Mouse (Mus musculus): ENCODE measurements at regions not wholly inside any gene's neighbourhood (a gene's known extent, or its start where the extent isn't known, plus 50 kb on each side); places are given as distances from the start of the nearest gene placed in this dataset.
A peak's percentile ranks its signal among the peaks of the same experiment; 100 is the strongest.
"Not testable (repeated sequence)": the region's sequence is repeated elsewhere in the genome, so short reads cannot be mapped to it uniquely, and the experiment has no call there.

- H3K36me3 ChIP-seq (ENCODE audit: control insufficient read depth, insufficient read depth, low read length, poor library complexity, severe bottlenecking) = no peaks in the 10 kb centered on the region
- no peaks in the 10 kb centered on the region for H3K27me3 ChIP-seq (ENCODE audit: control insufficient read depth, insufficient read depth, low read length, poor library complexity, severe bottlenecking)
- DNase-seq (ENCODE audit: low read depth, low spot score) = no peak
Measured at GRCm38 (mm10) chr17:4867083-4867482, 127.0 kb upstream of the Arid1b start.

GRCm38 (mm10) chr17:4867754-4868445 is 126.2 kb upstream of the Arid1b start:
- H3K36me3 ChIP-seq (ENCODE audit: control insufficient read depth, insufficient read depth, low read length, poor library complexity, severe bottlenecking) = no peaks in the 10 kb centered on the region
- no peak for DNase-seq (ENCODE audit: low read depth, low spot score)

GRCm38 (mm10) chr17:4868446-4868825 is 125.7 kb upstream of the Arid1b start:
- H3K36me3 ChIP-seq (ENCODE audit: control insufficient read depth, insufficient read depth, low read length, poor library complexity, severe bottlenecking) = no peaks in the 10 kb centered on the region
- no peaks in the 10 kb centered on the region for H3K27me3 ChIP-seq (ENCODE audit: control insufficient read depth, insufficient read depth, low read length, poor library complexity, severe bottlenecking)
- DNase-seq (ENCODE audit: low read depth, low spot score) = no peak

More at GRCm38 (mm10) chr17:4867754-4868445, 126.2 kb upstream of the Arid1b start:
- no peaks in the 10 kb centered on the region for H3K27me3 ChIP-seq (ENCODE audit: control insufficient read depth, insufficient read depth, low read length, poor library complexity, severe bottlenecking)

GRCm38 (mm10) chr17:4868861-4869260 is 125.3 kb upstream of the Arid1b start:
- DNase-seq (ENCODE audit: low read depth, low spot score) = no peak
- Histone ChIP-seq H3K36me3 (ENCODE audit: control insufficient read depth, insufficient read depth, low read length, poor library complexity, severe bottlenecking) (no peaks in the 10 kb centered on the region), H3K27me3 (ENCODE audit: control insufficient read depth, insufficient read depth, low read length, poor library complexity, severe bottlenecking) (no peaks in the 10 kb centered on the region)

- DNase-seq (ENCODE audit: low read depth, low spot score) = no peak
- H3K27me3 ChIP-seq (ENCODE audit: control insufficient read depth, insufficient read depth, low read length, poor library complexity, severe bottlenecking) = no peaks in the 10 kb centered on the region
- no peaks in the 10 kb centered on the region for H3K36me3 ChIP-seq (ENCODE audit: control insufficient read depth, insufficient read depth, low read length, poor library complexity, severe bottlenecking)
Measured at GRCm38 (mm10) chr17:4871267-4871666, 122.9 kb upstream of the Arid1b start.

- Histone ChIP-seq H3K27me3 (ENCODE audit: control insufficient read depth, insufficient read depth, low read length, poor library complexity, severe bottlenecking) (no peaks in the 10 kb centered on the region), H3K36me3 (ENCODE audit: control insufficient read depth, insufficient read depth, low read length, poor library complexity, severe bottlenecking) (no peaks in the 10 kb centered on the region)
- no peak for DNase-seq (ENCODE audit: low read depth, low spot score)
Measured at GRCm38 (mm10) chr17:4874459-4874858, 119.7 kb upstream of the Arid1b start.

- Histone ChIP-seq H3K27me3 (ENCODE audit: control insufficient read depth, insufficient read depth, low read length, poor library complexity, severe bottlenecking) (no peaks in the 10 kb centered on the region), H3K36me3 (ENCODE audit: control insufficient read depth, insufficient read depth, low read length, poor library complexity, severe bottlenecking) (no peaks in the 10 kb centered on the region)
- DNase-seq (ENCODE audit: low read depth, low spot score) = no peak
Measured at GRCm38 (mm10) chr17:4875086-4876046, 118.8 kb upstream of the Arid1b start.

- no peak for DNase-seq (ENCODE audit: low read depth, low spot score)
- Histone ChIP-seq H3K27me3 (ENCODE audit: control insufficient read depth, insufficient read depth, low read length, poor library complexity, severe bottlenecking) (no peaks in the 10 kb centered on the region), H3K36me3 (ENCODE audit: control insufficient read depth, insufficient read depth, low read length, poor library complexity, severe bottlenecking) (no peaks in the 10 kb centered on the region)
Measured at GRCm38 (mm10) chr17:4876431-4876830, 117.7 kb upstream of the Arid1b start.

GRCm38 (mm10) chr17:4881473-4881872 is 112.7 kb upstream of the Arid1b start:
- no peaks in the 10 kb centered on the region for H3K36me3 ChIP-seq (ENCODE audit: control insufficient read depth, insufficient read depth, low read length, poor library complexity, severe bottlenecking)
- DNase-seq (ENCODE audit: low read depth, low spot score) = peak; percentile 83
- H3K27me3 ChIP-seq (ENCODE audit: control insufficient read depth, insufficient read depth, low read length, poor library complexity, severe bottlenecking) = no peaks in the 10 kb centered on the region

- no peak for DNase-seq (ENCODE audit: low read depth, low spot score)
- Histone ChIP-seq H3K36me3 (ENCODE audit: control insufficient read depth, insufficient read depth, low read length, poor library complexity, severe bottlenecking) (no peaks in the 10 kb centered on the region), H3K27me3 (ENCODE audit: control insufficient read depth, insufficient read depth, low read length, poor library complexity, severe bottlenecking) (no peaks in the 10 kb centered on the region)
Measured at GRCm38 (mm10) chr17:4884083-4884482, 110.0 kb upstream of the Arid1b start.

GRCm38 (mm10) chr17:4884761-4885160 is 109.4 kb upstream of the Arid1b start:
- peak; percentile 34 for DNase-seq (ENCODE audit: low read depth, low spot score)
- H3K27me3 ChIP-seq (ENCODE audit: control insufficient read depth, insufficient read depth, low read length, poor library complexity, severe bottlenecking) = no peaks in the 10 kb centered on the region
- no peaks in the 10 kb centered on the region for H3K36me3 ChIP-seq (ENCODE audit: control insufficient read depth, insufficient read depth, low read length, poor library complexity, severe bottlenecking)

GRCm38 (mm10) chr17:4887331-4887730 is 106.8 kb upstream of the Arid1b start:
- DNase-seq (ENCODE audit: low read depth, low spot score); H3K27me3 ChIP-seq (ENCODE audit: control insufficient read depth, insufficient read depth, low read length, poor library complexity, severe bottlenecking); H3K36me3 ChIP-seq (ENCODE audit: control insufficient read depth, insufficient read depth, low read length, poor library complexity, severe bottlenecking): not testable (repeated sequence)

GRCm38 (mm10) chr17:4889577-4889976 is 104.6 kb upstream of the Arid1b start:
- DNase-seq (ENCODE audit: low read depth, low spot score) = no peak

GRCm38 (mm10) chr17:4890131-4890530 is 104.0 kb upstream of the Arid1b start:
- H3K36me3 ChIP-seq (ENCODE audit: control insufficient read depth, insufficient read depth, low read length, poor library complexity, severe bottlenecking) = no peaks in the 10 kb centered on the region
- DNase-seq (ENCODE audit: low read depth, low spot score) = no peak
- no peaks in the 10 kb centered on the region for H3K27me3 ChIP-seq (ENCODE audit: control insufficient read depth, insufficient read depth, low read length, poor library complexity, severe bottlenecking)

More at GRCm38 (mm10) chr17:4889577-4889976, 104.6 kb upstream of the Arid1b start:
- H3K36me3 ChIP-seq (ENCODE audit: control insufficient read depth, insufficient read depth, low read length, poor library complexity, severe bottlenecking) = no peaks in the 10 kb centered on the region
- no peaks in the 10 kb centered on the region for H3K27me3 ChIP-seq (ENCODE audit: control insufficient read depth, insufficient read depth, low read length, poor library complexity, severe bottlenecking)

- H3K36me3 ChIP-seq (ENCODE audit: control insufficient read depth, insufficient read depth, low read length, poor library complexity, severe bottlenecking) = no peaks in the 10 kb centered on the region
- DNase-seq (ENCODE audit: low read depth, low spot score) = no peak
- H3K27me3 ChIP-seq (ENCODE audit: control insufficient read depth, insufficient read depth, low read length, poor library complexity, severe bottlenecking) = no peaks in the 10 kb centered on the region
Measured at GRCm38 (mm10) chr17:4891576-4891975, 102.6 kb upstream of the Arid1b start.
